Mouse (Mus musculus): ENCODE measurements around the gene Sh3kbp1. TPM values are rescaled to one million over a fixed set of nuclear protein-coding genes. Genes with fewer than 3 reads are reported as not detected.

Gene Sh3kbp1
- polyA plus RNA-seq, 1 experiment from 2014 or later: 14.4 TPM

DNA sequence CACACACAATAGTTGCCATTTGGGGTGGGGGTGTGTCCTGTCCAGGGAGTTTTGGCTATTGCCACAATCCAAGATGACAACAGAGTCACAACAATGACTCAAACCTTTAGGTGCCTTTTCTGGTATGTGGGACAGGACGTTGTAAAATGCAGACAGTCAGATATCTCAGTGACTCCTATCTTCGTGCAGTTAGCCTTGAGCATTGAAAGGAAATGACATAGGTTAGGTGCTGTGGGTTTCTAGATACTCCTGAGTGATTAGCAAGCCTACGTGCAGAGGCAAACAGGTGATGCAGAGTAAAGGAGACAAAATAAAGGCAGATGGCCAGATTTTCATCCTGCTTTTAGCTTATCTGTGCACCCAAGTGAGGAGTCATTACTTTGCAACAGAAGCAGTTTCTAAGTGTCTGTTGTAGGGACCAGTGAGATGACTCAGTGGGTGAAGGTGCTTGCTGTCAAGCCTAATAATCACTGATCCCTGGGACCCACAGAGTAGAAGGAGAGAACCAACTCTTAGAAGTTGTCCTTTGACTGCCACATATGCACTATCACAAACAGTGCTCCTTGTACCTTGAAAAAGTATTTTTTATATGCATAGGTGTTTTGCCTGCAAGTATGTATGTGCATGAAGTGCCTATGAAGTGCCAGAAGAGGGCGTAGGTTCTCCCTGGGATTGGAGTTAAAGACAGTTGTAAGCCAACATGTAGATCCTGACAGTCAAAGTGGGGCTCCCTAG is 50.7 kb downstream of the Sh3kbp1 start:
- POLR2A ChIA-PET: no interaction called here
- no peak for ATAC-seq
- no peak for DNase-seq (ENCODE audit: low read depth, low spot score)
- H3K27me3 ChIP-seq: peaks cover 22% of the 10 kb centered on the region
- TF ChIP-seq CTCF (IDR thresholded peaks at IDR 0.05): no peak
- CTCF ChIA-PET: no interaction called here
- in situ Hi-C loops (cut with MboI; ENCODE audit: low pct_unique_long_range_greater_than_20kb): no loop called here

GRCm38 (mm10) chrX:159678320-159678835 is 51.3 kb downstream of the Sh3kbp1 start:
- peaks cover 16% of the 10 kb centered on the region for H3K27me3 ChIP-seq
- DNase-seq (ENCODE audit: low read depth, low spot score) (no peak), ATAC-seq (no peak)
- in situ Hi-C loops (cut with MboI; ENCODE audit: low pct_unique_long_range_greater_than_20kb): no loop called here
- ChIA-PET CTCF (no interaction called here), POLR2A (no interaction called here)
- TF ChIP-seq CTCF (IDR thresholded peaks at IDR 0.05): no peak

DNA sequence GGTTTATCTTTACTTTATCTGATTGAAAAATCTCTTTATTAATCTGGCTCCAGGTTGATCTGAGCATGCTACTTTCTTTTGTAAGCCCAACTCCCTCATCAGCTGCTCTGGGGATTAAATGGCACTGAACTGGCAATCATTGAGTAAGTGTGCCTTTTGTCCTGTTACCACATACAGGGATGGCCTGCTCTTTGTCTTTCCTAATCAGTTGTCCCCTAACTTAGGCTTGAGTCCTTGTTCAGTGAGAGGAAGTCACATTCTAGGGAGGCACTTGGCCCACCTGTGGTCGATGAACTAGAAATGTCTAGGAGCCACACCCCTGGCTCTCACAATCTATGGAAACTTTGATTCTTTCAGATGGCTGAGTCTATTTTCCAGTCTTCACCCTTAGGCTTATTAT is 58.4 kb downstream of the Sh3kbp1 start:
- ChIA-PET POLR2A (no interaction called here), CTCF (no interaction called here)
- ATAC-seq (no peak), DNase-seq (ENCODE audit: low read depth, low spot score) (no peak)
- H3K27me3 ChIP-seq: peaks cover 12% of the 10 kb centered on the region
- in situ Hi-C loops (cut with MboI; ENCODE audit: low pct_unique_long_range_greater_than_20kb): no loop called here
- no peak for TF ChIP-seq CTCF (IDR thresholded peaks at IDR 0.05)

GRCm38 (mm10) chrX:159686850-159687249 is 59.8 kb downstream of the Sh3kbp1 start:
- H3K27me3 ChIP-seq: peaks cover 14% of the 10 kb centered on the region
- no peak for TF ChIP-seq CTCF (IDR thresholded peaks at IDR 0.05)
- DNase-seq (ENCODE audit: low read depth, low spot score): no peak
- ATAC-seq: no peak
- ChIA-PET POLR2A (no interaction called here), CTCF (no interaction called here)
- in situ Hi-C loops (cut with MboI; ENCODE audit: low pct_unique_long_range_greater_than_20kb): no loop called here

DNA sequence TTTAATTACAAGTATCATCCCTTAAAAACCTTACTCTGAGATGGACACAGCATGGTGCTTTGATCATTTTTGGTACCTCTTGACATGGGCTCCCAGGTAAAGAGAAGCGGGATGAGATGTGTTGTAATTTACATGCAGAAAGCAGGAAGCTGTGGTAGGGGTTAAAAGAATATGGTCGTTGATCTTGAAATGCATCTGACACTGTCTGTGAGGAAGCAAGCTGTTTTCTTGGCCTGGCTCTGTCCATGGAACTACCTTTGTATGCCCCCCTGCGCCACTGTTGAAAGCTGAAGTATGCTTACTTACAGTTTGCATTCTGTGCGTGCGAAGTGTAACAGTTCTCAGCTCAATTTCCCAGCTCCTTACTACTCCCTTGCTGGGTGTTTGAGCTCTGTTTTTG is 61.6 kb downstream of the Sh3kbp1 start:
- in situ Hi-C loops (cut with MboI; ENCODE audit: low pct_unique_long_range_greater_than_20kb): no loop called here
- CTCF ChIA-PET: interaction anchor here (0.6 kb wide), 1 partner anchor 9 kb away, joined by 3 read pairs; no protein-coding TSS in a partner anchor
- TF ChIP-seq CTCF (IDR thresholded peaks at IDR 0.05): no peak
- peaks cover 14% of the 10 kb centered on the region for H3K27me3 ChIP-seq
- DNase-seq (ENCODE audit: low read depth, low spot score): no peak
- POLR2A ChIA-PET: no interaction called here
- no peak for ATAC-seq

DNA sequence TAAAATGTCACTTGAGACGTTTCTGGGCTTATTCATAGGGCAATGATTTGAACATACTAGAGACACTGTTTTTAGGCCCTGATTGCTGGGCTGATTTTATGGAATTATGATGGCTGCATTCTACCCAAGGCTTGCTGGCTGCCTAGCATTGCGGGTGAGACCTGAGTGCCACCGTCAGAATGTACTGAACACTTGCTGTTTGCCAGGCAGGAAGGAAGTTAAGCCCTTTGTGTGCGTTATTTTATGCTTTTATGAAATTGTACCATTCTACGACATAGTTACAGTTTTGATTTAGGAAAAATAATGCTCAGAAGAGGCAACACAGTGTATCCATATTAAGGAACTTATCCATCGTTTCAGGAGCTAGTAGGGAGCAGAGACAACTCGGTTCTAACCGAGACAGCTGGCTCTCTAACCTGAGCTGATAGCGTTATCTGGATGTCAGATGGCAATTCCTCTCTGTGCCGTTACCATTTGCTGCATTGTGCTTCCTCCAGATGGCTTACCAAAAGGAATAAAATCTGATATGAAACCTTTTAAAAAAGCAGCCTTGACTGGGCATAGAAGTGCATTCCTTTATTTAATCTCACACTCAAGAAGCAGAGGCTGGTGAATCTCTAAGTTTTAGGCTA is 62.8 kb downstream of the Sh3kbp1 start:
- ChIA-PET CTCF (interaction anchor here (1.1 kb wide), 1 partner anchor 10 kb away, joined by 3 read pairs; no protein-coding TSS in a partner anchor), POLR2A (no interaction called here)
- TF ChIP-seq CTCF (IDR thresholded peaks at IDR 0.05): no peak
- H3K27me3 ChIP-seq: peaks cover 14% of the 10 kb centered on the region
- ATAC-seq (no peak), DNase-seq (ENCODE audit: low read depth, low spot score) (no peak)
- in situ Hi-C loops (cut with MboI; ENCODE audit: low pct_unique_long_range_greater_than_20kb): no loop called here

DNA sequence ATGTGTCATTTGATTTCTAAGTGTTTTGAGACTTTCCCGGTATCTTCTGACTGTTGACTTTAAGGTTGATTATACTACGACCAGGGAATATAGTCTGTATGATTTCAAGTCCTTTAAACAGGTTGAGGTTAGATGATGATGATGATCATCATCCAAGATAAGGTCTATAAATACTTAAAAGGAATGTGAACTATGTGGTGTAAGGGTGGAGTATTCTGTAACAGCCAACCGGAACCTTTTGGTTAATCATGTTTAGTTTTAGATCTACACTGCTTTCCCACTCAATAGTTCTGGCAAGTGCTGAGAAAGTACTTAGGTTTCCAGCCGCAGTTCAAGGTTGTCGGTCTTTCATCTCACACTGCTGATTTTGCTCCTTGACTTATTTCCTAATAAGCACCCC is 66.1 kb downstream of the Sh3kbp1 start:
- in situ Hi-C loops (cut with MboI; ENCODE audit: low pct_unique_long_range_greater_than_20kb): no loop called here
- ATAC-seq: no peak
- TF ChIP-seq CTCF (IDR thresholded peaks at IDR 0.05): no peak
- CTCF ChIA-PET: no interaction called here
- peaks cover 23% of the 10 kb centered on the region for H3K27me3 ChIP-seq
- POLR2A ChIA-PET: no interaction called here
- DNase-seq (ENCODE audit: low read depth, low spot score): no peak

- no peak for DNase-seq (ENCODE audit: low read depth, low spot score)
- TF ChIP-seq CTCF (IDR thresholded peaks at IDR 0.05): no peak
- peaks cover 11% of the 10 kb centered on the region for H3K27me3 ChIP-seq
- ChIA-PET CTCF (no interaction called here), POLR2A (no interaction called here)
- ATAC-seq: no peak
- in situ Hi-C loops (cut with MboI; ENCODE audit: low pct_unique_long_range_greater_than_20kb): no loop called here
These were observed 69.5 kb downstream of the Sh3kbp1 start for GRCm38 (mm10) chrX:159696545-159696944.

GRCm38 (mm10) chrX:159697030-159697454 is 70.0 kb downstream of the Sh3kbp1 start:
- ATAC-seq (no peak), DNase-seq (ENCODE audit: low read depth, low spot score) (no peak)
- in situ Hi-C loops (cut with MboI; ENCODE audit: low pct_unique_long_range_greater_than_20kb): no loop called here
- peaks cover 11% of the 10 kb centered on the region for H3K27me3 ChIP-seq
- no peak for TF ChIP-seq CTCF (IDR thresholded peaks at IDR 0.05)
- CTCF ChIA-PET: no interaction called here
- POLR2A ChIA-PET: no interaction called here

- in situ Hi-C loops (cut with MboI; ENCODE audit: low pct_unique_long_range_greater_than_20kb): no loop called here
- H3K27me3 ChIP-seq: peaks cover 5% of the 10 kb centered on the region
- DNase-seq (ENCODE audit: low read depth, low spot score) (no peak), ATAC-seq (no peak)
- CTCF ChIA-PET: no interaction called here
- TF ChIP-seq CTCF (IDR thresholded peaks at IDR 0.05): no peak
- POLR2A ChIA-PET: interaction anchor here (0.5 kb wide), 1 partner anchor 12 kb away, joined by 3 read pairs; no protein-coding TSS in a partner anchor
These were observed 75.8 kb downstream of the Sh3kbp1 start for GRCm38 (mm10) chrX:159702850-159703249.

DNA sequence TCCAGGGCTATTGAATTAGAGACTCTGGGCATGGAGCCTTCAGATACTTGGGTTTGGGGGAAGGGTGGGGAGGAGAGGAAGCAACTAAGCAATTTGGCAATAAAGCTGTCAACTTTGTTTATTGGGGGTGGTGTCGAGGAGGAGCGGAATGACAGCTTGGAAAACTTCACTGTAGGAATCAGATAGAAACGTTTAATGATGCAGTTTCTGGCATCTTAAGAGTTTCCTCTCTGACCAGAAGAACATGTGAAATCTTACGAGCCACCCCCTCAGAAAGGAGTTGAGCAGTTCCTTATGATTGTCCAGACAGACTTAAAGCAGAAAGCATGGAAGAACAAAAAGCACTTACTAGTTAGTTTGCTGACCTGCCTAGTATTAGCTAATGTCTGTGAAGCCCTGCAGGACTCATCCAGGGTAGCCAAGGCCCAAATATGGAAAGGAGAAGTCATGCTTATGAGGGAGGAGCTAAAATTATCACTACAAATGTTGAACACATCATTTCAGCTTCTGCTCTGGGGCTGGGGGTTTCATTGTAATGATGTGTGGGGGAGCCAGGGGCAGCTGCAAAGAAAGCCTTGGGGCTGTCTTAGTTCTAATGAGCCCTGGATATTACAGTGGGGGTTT is 77.4 kb downstream of the Sh3kbp1 start:
- CTCF ChIA-PET: no interaction called here
- POLR2A ChIA-PET: no interaction called here

More for the DNA sequence above, 77.4 kb downstream of the Sh3kbp1 start:
- DNase-seq (ENCODE audit: low read depth, low spot score) (no peak), ATAC-seq (no peak)
- in situ Hi-C loops (cut with MboI; ENCODE audit: low pct_unique_long_range_greater_than_20kb): no loop called here
- no peak for TF ChIP-seq CTCF (IDR thresholded peaks at IDR 0.05)
- H3K27me3 ChIP-seq: peaks cover 4% of the 10 kb centered on the region
